Mouse (Mus musculus) forebrain, postnatal 0 days (tissue): ENCODE data around the gene Acsm3. TPM values are rescaled to one million over a fixed set of nuclear protein-coding genes. Genes with fewer than 3 reads are reported as not detected.
"Not testable (repeated sequence)": the region's sequence is repeated elsewhere in the genome, so short reads cannot be mapped to it uniquely, and the experiment has no call there.

ENCODE experiments used
- ATAC-seq: fragments of 200-750 bp; cut with Nextera tagmentation; 2 replicates; pipeline ENCODE4 v1.8.0; 2017; ENCODE audit warnings: mild to moderate bottlenecking, moderate library complexity
- DNase-seq: peaks from one replicate; pipeline ENCODE4 v3.0.0-alpha.2; 2015
- H3K27ac ChIP-seq: fragments of 300-500 bp; sonication (generic); 2 replicates; pipeline ENCODE4 v1.5.1; 2014; ENCODE audit warnings: low read depth, mild to moderate bottlenecking, antibody characterized with exemption, low read length, moderate library complexity, mixed read lengths
- H3K27me3 ChIP-seq: fragments of 300-500 bp; sonication (generic); 2 replicates; pipeline ENCODE4 v1.6.1; 2014; ENCODE audit warnings: mild to moderate bottlenecking, low read length, mixed read lengths; ENCODE audit not compliant: insufficient read depth
- H3K36me3 ChIP-seq: fragments of 300-500 bp; sonication (generic); 2 replicates; pipeline ENCODE4 v1.6.1; 2014; ENCODE audit warnings: mild to moderate bottlenecking, moderate library complexity; ENCODE audit not compliant: insufficient read depth
- H3K4me1 ChIP-seq: fragments of 300-500 bp; sonication (generic); 2 replicates; pipeline ENCODE4 v1.6.1; 2014; ENCODE audit warnings: antibody characterized with exemption; ENCODE audit not compliant: insufficient read depth
- H3K4me2 ChIP-seq: fragments of 300-500 bp; sonication (generic); 2 replicates; pipeline ENCODE4 v1.6.1; 2014; ENCODE audit warnings: low read depth, mild to moderate bottlenecking, moderate library complexity
- H3K4me3 ChIP-seq: fragments of 300-500 bp; sonication (generic); 2 replicates; pipeline ENCODE4 v1.5.1; 2014; ENCODE audit warnings: low read depth, low read length, mixed read lengths
- H3K9ac ChIP-seq: fragments of 300-500 bp; sonication (generic); 2 replicates; pipeline ENCODE4 v1.6.1; 2014; ENCODE audit warnings: mild to moderate bottlenecking
- H3K9me3 ChIP-seq: fragments of 300-500 bp; sonication (generic); 2 replicates; pipeline ENCODE4 v1.6.1; 2016; ENCODE audit warnings: low read length
- CTCF ChIP-seq: sonication (generic); IDR thresholded peaks from 2 replicates; pipeline ENCODE4 v1.5.1; 2016; ENCODE audit warnings: antibody characterized with exemption, control low read depth, low read depth
- WGBS: fragments of 180-500 bp; shearing (Covaris S2); extraction: QIAGEN DNeasy Blood & Tissue Kit; methylation state at CpG from one replicate; pipeline ENCODE4 v1.1.7; 2014; 5-methylcytosine and 5-hydroxymethylcytosine counted together
- polyA plus RNA-seq: library from polyadenylated mRNA; unstranded; fragments of >200 nt; fragmentation: Nextera tagmentation; extraction: Ambion mirVana; gene quantifications from 2 replicates; pipeline ENCODE4 v1.2.1, GENCODE M21; 2015
- total RNA-seq: library from RNA; depleted of rRNA; stranded (reverse); fragments of >200 nt; gene quantifications from 2 replicates; pipeline ENCODE4 v1.2.3, GENCODE M21; 2014; rRNA removed

Acsm3 gene
- 0.14 TPM in 1 of 2 replicates, not detected in the other for total RNA-seq
- 0.09 TPM in 1 of 2 replicates, not detected in the other for polyA plus RNA-seq

DNA sequence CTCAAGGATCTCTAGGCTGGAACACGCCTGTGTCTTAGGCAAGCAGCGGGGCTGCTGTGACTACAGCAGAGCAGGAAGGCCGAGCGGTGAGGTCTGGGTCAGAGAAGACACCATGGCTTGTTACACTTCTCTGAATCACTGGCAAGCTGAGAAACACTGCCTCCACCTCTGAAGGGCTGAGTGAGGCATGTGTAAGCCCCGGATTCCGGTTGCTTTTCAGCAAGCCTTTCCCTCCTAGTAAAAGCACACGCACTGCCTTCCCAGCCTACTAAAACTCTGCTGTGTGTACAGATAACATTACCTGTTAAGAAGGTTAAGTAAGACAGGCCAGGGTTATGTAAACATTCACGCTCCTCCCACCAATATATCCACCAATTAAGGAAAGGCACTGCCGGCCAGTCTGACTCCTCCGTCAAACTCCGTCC lies at the start of gene Acsm3:
Gene Acsm3 (plus strand): TSS at position 397 of the 425 bp plus-strand sequence.
- Histone ChIP-seq H3K4me2 (no peak within 1 kb of the TSS), H3K27ac (no peak within 1 kb of the TSS), H3K27me3 (no peaks in the 10 kb centered on the region), H3K36me3 (no peaks in the 10 kb centered on the region), H3K9me3 (no peaks in the 10 kb centered on the region), H3K9ac (no peak within 1 kb of the TSS), H3K4me1 (no peaks in the 10 kb centered on the region), H3K4me3 (no peak within 1 kb of the TSS)
- ATAC-seq (no peak), DNase-seq (no peak)
- 87% methylated on average over 11 of the region's 11 CpGs for WGBS
- no peak for TF ChIP-seq CTCF

DNA sequence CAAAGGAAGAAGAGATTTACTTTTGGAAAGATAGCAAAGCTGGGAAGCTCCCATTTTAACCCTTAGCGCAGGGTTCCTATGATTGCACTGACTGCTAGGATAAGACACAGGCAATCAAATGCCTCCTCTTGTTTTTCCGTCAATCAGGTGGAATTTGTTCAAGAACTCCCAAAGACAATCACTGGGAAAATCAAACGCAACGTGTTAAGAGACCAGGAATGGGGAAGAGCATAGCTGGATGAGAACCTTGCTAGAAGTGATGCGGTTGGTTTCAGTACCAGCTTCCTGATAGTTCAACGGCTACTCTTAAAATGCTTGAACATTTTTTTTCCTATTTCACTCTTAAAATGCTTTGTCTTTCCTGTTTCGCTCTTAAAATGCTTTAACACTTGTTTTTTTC lies 46.6 kb upstream of the Acsm3 start:
- no peaks in the 10 kb centered on the region for H3K9me3 ChIP-seq
- H3K9ac ChIP-seq: no peak overlapping the region
- H3K27me3 ChIP-seq: no peaks in the 10 kb centered on the region
- H3K4me2 ChIP-seq: no peak overlapping the region
- no peak overlapping the region for H3K4me3 ChIP-seq
- no peaks in the 10 kb centered on the region for H3K4me1 ChIP-seq
- DNase-seq (no peak), ATAC-seq (no peak)
- no peak overlapping the region for H3K27ac ChIP-seq
- no peak for TF ChIP-seq CTCF
- 92% methylated on average over 7 of the region's 7 CpGs for WGBS
- peaks cover 36% of the 10 kb centered on the region for H3K36me3 ChIP-seq

- Histone ChIP-seq H3K4me2 (peak within 1 kb of the TSS; percentile 55), H3K36me3 (peaks cover 32% of the 10 kb centered on the region), H3K4me1 (no peaks in the 10 kb centered on the region), H3K4me3 (peak within 1 kb of the TSS; percentile 81), H3K27ac (peak within 1 kb of the TSS; percentile 77), H3K9me3 (no peaks in the 10 kb centered on the region), H3K27me3 (no peaks in the 10 kb centered on the region), H3K9ac (peak within 1 kb of the TSS; percentile 81)
- WGBS: 2% methylated on average over 60 of the region's 60 CpGs
- ATAC-seq (peak; percentile 97), DNase-seq (peak; percentile 97)
- TF ChIP-seq CTCF: peak; percentile 88
Observed at GRCm38 (mm10) chr7:119720253-119720946, 40.3 kb upstream of the Acsm3 start, which contains the start of gene Thumpd1. Thumpd1 (minus strand) TSS chr7:119720798.

DNA sequence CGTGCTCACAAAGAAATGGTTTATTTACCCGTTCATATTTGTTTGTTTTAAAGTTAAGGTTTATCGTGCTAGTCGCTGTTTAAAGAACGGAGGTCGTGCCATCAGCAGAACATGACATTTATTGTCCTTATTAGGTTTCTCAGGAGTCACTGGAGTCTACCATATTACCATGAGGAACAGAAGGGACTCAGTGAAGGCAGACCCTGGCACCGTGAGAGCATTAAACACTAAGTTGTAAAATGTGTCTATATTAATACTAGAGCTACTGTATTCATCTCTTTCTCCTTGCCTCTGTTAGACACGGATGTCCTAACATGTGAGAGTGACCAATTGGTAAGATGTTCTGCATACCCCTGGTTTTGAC lies 39.8 kb upstream of the Acsm3 start:
- Histone ChIP-seq H3K4me1 (no peaks in the 10 kb centered on the region), H3K4me3 (peak overlapping the region; percentile 81), H3K36me3 (peaks cover 27% of the 10 kb centered on the region), H3K4me2 (peak overlapping the region; percentile 55), H3K9me3 (no peaks in the 10 kb centered on the region), H3K27ac (peak overlapping the region; percentile 77), H3K27me3 (no peaks in the 10 kb centered on the region), H3K9ac (peak overlapping the region; percentile 81)
- DNase-seq (no peak), ATAC-seq (peak; percentile 44; the same call in 1 of the 2 replicates)
- WGBS: 10% methylated on average over 8 of the region's 8 CpGs
- no peak for TF ChIP-seq CTCF

GRCm38 (mm10) chr7:119727621-119728020 lies 33.1 kb upstream of the Acsm3 start:
- TF ChIP-seq CTCF: no peak

DNA sequence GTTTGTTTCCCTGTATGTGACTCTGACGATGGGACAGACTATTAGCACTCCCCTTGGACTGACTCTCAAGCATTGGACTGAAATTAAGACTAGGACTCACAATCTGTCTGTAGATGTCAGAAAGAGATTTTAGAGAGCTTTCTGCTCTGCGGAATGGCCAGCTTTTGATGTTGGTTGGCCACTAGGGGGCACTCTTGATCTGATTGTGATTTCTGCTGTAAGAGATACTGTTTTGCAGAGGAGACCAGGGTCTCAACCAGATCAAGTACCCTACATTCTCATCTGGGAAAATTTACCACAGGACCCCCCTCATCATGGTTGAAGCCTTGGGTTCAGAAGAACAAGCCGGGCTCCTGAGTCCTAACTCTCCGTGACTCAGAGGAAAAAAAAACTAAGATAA lies 29.5 kb upstream of the Acsm3 start:
- TF ChIP-seq CTCF: peak; percentile 37; the same call in 1 of the 2 replicates
- H3K27ac ChIP-seq, H3K9me3 ChIP-seq, H3K4me3 ChIP-seq, H3K36me3 ChIP-seq, H3K4me1 ChIP-seq, H3K9ac ChIP-seq, ATAC-seq, DNase-seq, H3K4me2 ChIP-seq, H3K27me3 ChIP-seq: not testable (repeated sequence)
- 87% methylated on average over 4 of the region's 4 CpGs for WGBS

More at GRCm38 (mm10) chr7:119727621-119728020, 33.1 kb upstream of the Acsm3 start:
- Histone ChIP-seq H3K9me3 (no peaks in the 10 kb centered on the region), H3K4me3 (no peak overlapping the region), H3K36me3 (no peaks in the 10 kb centered on the region), H3K4me2 (no peak overlapping the region), H3K4me1 (no peaks in the 10 kb centered on the region), H3K27me3 (no peaks in the 10 kb centered on the region), H3K9ac (no peak overlapping the region), H3K27ac (no peak overlapping the region)
- ATAC-seq (no peak), DNase-seq (no peak)
- WGBS: 95% methylated on average over 2 of the region's 2 CpGs

DNA sequence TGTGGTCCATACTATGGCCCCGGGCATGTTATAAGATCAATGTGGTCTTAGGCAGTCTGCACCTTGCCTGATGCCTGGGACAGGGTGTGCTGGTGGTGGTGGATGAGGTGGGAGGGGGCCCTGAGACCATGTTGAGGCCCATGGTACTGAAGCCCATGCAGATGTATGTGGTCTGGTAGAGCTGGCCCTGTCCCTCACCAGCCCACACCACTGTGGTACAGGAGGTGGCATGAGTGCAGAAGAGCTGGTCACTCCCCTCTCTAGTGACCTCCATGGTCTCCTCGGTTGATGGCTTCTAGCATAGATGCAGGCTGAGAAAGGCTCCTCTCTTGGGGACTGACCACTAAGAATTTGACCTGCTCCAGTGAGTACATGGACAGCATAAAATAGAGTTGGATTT lies 21.8 kb upstream of the Acsm3 start:
- Histone ChIP-seq H3K36me3 (no peaks in the 10 kb centered on the region), H3K27ac (no peak overlapping the region), H3K4me2 (no peak overlapping the region), H3K27me3 (no peaks in the 10 kb centered on the region), H3K4me1 (no peaks in the 10 kb centered on the region), H3K4me3 (no peak overlapping the region), H3K9ac (no peak overlapping the region), H3K9me3 (no peaks in the 10 kb centered on the region)
- DNase-seq: no peak
- no peak for ATAC-seq
- WGBS: 86% methylated on average over 2 of the region's 2 CpGs
- no peak for TF ChIP-seq CTCF

- H3K27me3 ChIP-seq, H3K4me1 ChIP-seq, H3K27ac ChIP-seq, DNase-seq, H3K9me3 ChIP-seq, H3K36me3 ChIP-seq: not testable (repeated sequence)
- H3K4me2 ChIP-seq: peak overlapping the region; percentile 42
- 6% methylated on average over 26 of the region's 44 CpGs for WGBS
- peak overlapping the region; percentile 33; the same call in 1 of the 2 replicates for H3K9ac ChIP-seq
- peak; percentile 86 for ATAC-seq
- H3K4me3 ChIP-seq: peak overlapping the region; percentile 35
Observed at GRCm38 (mm10) chr7:119739798-119740468, 20.8 kb upstream of the Acsm3 start.
